Mouse (Mus musculus): ENCODE results near the gene 4930579F01Rik.

GRCm38 (mm10) chr3:138142052-138142732 is 51.4 kb downstream of the 4930579F01Rik start:
- no peak for TF ChIP-seq POLR2A (IDR thresholded peaks at IDR 0.05; ENCODE audit: borderline replicate concordance, insufficient read depth, low read length)
- TF ChIP-seq CTCF (IDR thresholded peaks at IDR 0.05; ENCODE audit: borderline replicate concordance, insufficient read depth, low read depth, low read length): no peak

Measured in cerebellum, adult 2 months (tissue).